Comparison of ENCODE assay signal across 7 mouse cellular contexts in genomic region chr5:123930508-123930989, GRCm38 (mm10). TPM values are rescaled to one million over a fixed set of nuclear protein-coding genes. Genes with fewer than 3 reads are reported as not detected.
A peak's percentile ranks its signal among the peaks of the same experiment; 100 is the strongest.
DNase-seq lines count a peak whose midpoint lies in the region; ATAC-seq lines count a peak whose summit lies in the region.

Gene Ccdc62, plus strand, starts transcription at chr5:123930679.

- WGBS in embryonic facial prominence, embryonic 11.5 days, result under 1% methylated on average over 56 of the region's 56 CpGs
- under 1% methylated on average over 53 of the region's 56 CpGs for WGBS in limb, embryonic 11.5 days
- under 1% methylated on average over 56 of the region's 56 CpGs for WGBS in midbrain, embryonic 14.5 days

- peak; percentile 92 for ATAC-seq in embryonic facial prominence, embryonic 11.5 days (replicated peaks; ENCODE audit: insufficient number of reproducible peaks, low FRiP score, low TSS enrichment, low read depth)
- peak; percentile 94 for ATAC-seq in limb, embryonic 11.5 days (ENCODE audit: insufficient number of reproducible peaks, low FRiP score, low TSS enrichment, low read depth)
- peak; percentile 96 for ATAC-seq in midbrain, embryonic 14.5 days (ENCODE audit: low FRiP score, low TSS enrichment)

- H3K4me2 ChIP-seq in embryonic facial prominence, embryonic 11.5 days (ENCODE audit: low read depth, low read length), result peak within 1 kb of the TSS; percentile 67
- H3K4me2 ChIP-seq in limb, embryonic 11.5 days (ENCODE audit: low read depth, severe bottlenecking), result peak within 1 kb of the TSS; percentile 70
- peak within 1 kb of the TSS; percentile 76 for H3K4me2 ChIP-seq in midbrain, embryonic 14.5 days (ENCODE audit: low read length)

- H3K4me1 ChIP-seq in embryonic facial prominence, embryonic 11.5 days (ENCODE audit: control insufficient read depth, insufficient read depth, low read length), result no peaks in the 10 kb centered on the region
- H3K4me1 ChIP-seq in limb, embryonic 11.5 days (ENCODE audit: control insufficient read depth, insufficient read depth, low read length), result no peaks in the 10 kb centered on the region
- peaks cover 3% of the 10 kb centered on the region; the same call in 1 of the 2 replicates for H3K4me1 ChIP-seq in midbrain, embryonic 14.5 days (ENCODE audit: control insufficient read depth, insufficient read depth, low read length)

- peak within 1 kb of the TSS; percentile 97 for H3K9ac ChIP-seq in embryonic facial prominence, embryonic 11.5 days (replicated peaks; ENCODE audit: low read length)
- peak within 1 kb of the TSS; percentile 87 for H3K9ac ChIP-seq in limb, embryonic 11.5 days (ENCODE audit: low read length)
- peak within 1 kb of the TSS; percentile 90 for H3K9ac ChIP-seq in midbrain, embryonic 14.5 days (replicated peaks; ENCODE audit: low read length)

- peak within 1 kb of the TSS; percentile 31; the same call in 1 of the 2 replicates for H3K27ac ChIP-seq in embryonic facial prominence, embryonic 11.5 days (replicated peaks; ENCODE audit: low read depth, low read length)
- peak within 1 kb of the TSS; percentile 69; the same call in 1 of the 2 replicates for H3K27ac ChIP-seq in limb, embryonic 11.5 days (replicated peaks; ENCODE audit: low read depth, low read length)
- H3K27ac ChIP-seq in midbrain, embryonic 14.5 days (replicated peaks; ENCODE audit: low read depth, low read length), result peak within 1 kb of the TSS; percentile 86

- peak; percentile 97 for DNase-seq in adrenal gland, postnatal 14 days
- DNase-seq in embryonic facial prominence, embryonic 11.5 days (ENCODE audit: low spot score), result peak; percentile 98
- peak; percentile 99 for DNase-seq in heart, adult 11 months
- peak; percentile 91 for DNase-seq in kidney, adult 18-20 months
- peak; percentile 95 for DNase-seq in limb, embryonic 11.5 days (ENCODE audit: low spot score)
- DNase-seq in midbrain, embryonic 14.5 days, result peak; percentile 99
- DNase-seq in spleen, adult 18-20 months, result peak; percentile 89

- no peaks in the 10 kb centered on the region for H3K27me3 ChIP-seq in embryonic facial prominence, embryonic 11.5 days (ENCODE audit: control insufficient read depth, insufficient read depth, low read length)
- no peaks in the 10 kb centered on the region for H3K27me3 ChIP-seq in limb, embryonic 11.5 days (ENCODE audit: control insufficient read depth, insufficient read depth, low read length)
- no peaks in the 10 kb centered on the region for H3K27me3 ChIP-seq in midbrain, embryonic 14.5 days (ENCODE audit: control insufficient read depth, insufficient read depth, low read length)

- no peaks in the 10 kb centered on the region for H3K9me3 ChIP-seq in embryonic facial prominence, embryonic 11.5 days (replicated peaks; ENCODE audit: control insufficient read depth, low read length)
- H3K9me3 ChIP-seq in limb, embryonic 11.5 days (ENCODE audit: control insufficient read depth, low read length), result no peaks in the 10 kb centered on the region
- no peaks in the 10 kb centered on the region for H3K9me3 ChIP-seq in midbrain, embryonic 14.5 days (ENCODE audit: control insufficient read depth, low read length)

- no peaks in the 10 kb centered on the region for H3K36me3 ChIP-seq in embryonic facial prominence, embryonic 11.5 days (replicated peaks; ENCODE audit: control insufficient read depth, insufficient read depth, low read depth, low read length)
- H3K36me3 ChIP-seq in limb, embryonic 11.5 days (ENCODE audit: control insufficient read depth, insufficient read depth, low read length), result peaks cover 3% of the 10 kb centered on the region; the same call in 1 of the 2 replicates
- peaks cover 36% of the 10 kb centered on the region for H3K36me3 ChIP-seq in midbrain, embryonic 14.5 days (ENCODE audit: control insufficient read depth, insufficient read depth, low read length)

- H3K4me3 ChIP-seq in embryonic facial prominence, embryonic 11.5 days (ENCODE audit: low read depth, low read length), result peak within 1 kb of the TSS; percentile 75
- H3K4me3 ChIP-seq in limb, embryonic 11.5 days (ENCODE audit: low read depth, low read length), result peak within 1 kb of the TSS; percentile 57
- H3K4me3 ChIP-seq in midbrain, embryonic 14.5 days (replicated peaks; ENCODE audit: low read depth, low read length), result peak within 1 kb of the TSS; percentile 75

RNA-seq across cellular contexts. Expression of gene Ccdc62, which starts in this region (rescaled TPM):
- 4.7 and 5.0 TPM in 2 replicates for total RNA-seq in adrenal gland, postnatal 14 days (2021)
- 3.5 and 5.4 TPM in 2 replicates for polyA plus RNA-seq in embryonic facial prominence, embryonic 11.5 days (2014; fragmentation: Nextera tagmentation; extraction: Ambion mirVana)
- 4.4 and 7.3 TPM in 2 replicates for polyA plus RNA-seq in limb, embryonic 11.5 days (2014; fragmentation: Nextera tagmentation; extraction: Ambion mirVana)
- polyA plus RNA-seq in midbrain, embryonic 14.5 days (2014; fragmentation: Nextera tagmentation; extraction: Ambion mirVana), result 4.3 and 4.6 TPM in 2 replicates

Comparison
In these comparisons a context has a peak if more than half of its experiments do, and no peak if none do; other contexts are left out.
1. Peak in every context shown above with its lines: DNase-seq, ATAC-seq, H3K4me3 ChIP-seq and H3K27ac ChIP-seq.
2. H3K27ac ChIP-seq: peak in every context shown above with its lines; median percentile 86 in midbrain, embryonic 14.5 days; 69 in limb, embryonic 11.5 days; 31 in embryonic facial prominence, embryonic 11.5 days.